9 mouse cellular contexts compared by ENCODE assay signal in the genomic region with DNA sequence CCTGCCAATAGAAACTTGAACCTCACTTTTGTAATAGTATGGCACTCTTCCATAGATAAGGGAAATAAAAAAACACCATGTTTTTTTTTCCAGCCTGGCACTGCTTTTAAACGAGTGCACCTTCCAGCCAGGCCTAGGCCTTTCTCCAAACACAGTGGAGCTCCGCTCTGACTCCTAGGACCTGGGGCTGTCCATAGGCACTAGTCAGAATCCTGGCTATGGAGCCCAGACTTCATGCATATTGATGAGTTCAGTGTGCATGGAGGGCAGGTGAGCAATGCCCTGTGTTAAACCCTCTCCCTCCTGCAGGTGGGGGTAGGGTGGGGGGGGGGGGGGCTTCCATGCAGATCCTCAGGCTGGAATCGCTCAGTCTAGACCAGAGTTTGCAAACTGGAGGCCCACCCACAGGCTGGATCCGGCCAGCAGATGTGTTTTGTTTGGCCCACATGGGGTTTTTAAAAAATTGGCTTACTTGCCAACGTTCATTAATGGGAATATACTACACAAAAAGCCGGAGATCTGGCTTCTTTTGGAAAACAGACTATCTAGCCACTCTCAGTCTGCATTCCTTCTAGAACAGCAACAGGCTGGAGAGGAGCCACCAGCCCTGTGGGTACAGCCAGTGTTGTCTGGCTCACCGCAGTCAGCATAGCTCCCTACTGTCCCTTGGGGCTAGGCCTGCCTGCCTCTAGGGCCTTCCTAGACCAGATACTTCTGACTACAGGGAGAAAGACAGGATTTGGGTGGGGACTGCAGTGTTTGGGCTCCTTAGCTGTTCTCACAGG. TPM values are rescaled to one million over a fixed set of nuclear protein-coding genes. Genes with fewer than 3 reads are reported as not detected.
DNase-seq lines count a peak whose midpoint lies in the region; ATAC-seq and TF ChIP-seq lines count a peak whose summit lies in the region.
"Had no signal": no experiment of that assay in that cellular context is flagged by ENCODE, and none has a peak within 500 bp of the region (broad histone marks: within the 10 kb centered on the region; RNA-seq: fewer than 3 reads in every experiment).

No protein-coding gene starts in this region.

- H3K9me3 ChIP-seq in kidney, embryonic 14.5 days (ENCODE audit: control insufficient read depth, low read length): no peaks in the 10 kb centered on the region
- no peaks in the 10 kb centered on the region for H3K9me3 ChIP-seq in embryonic facial prominence, embryonic 14.5 days (ENCODE audit: control insufficient read depth, low read length)
- H3K9me3 ChIP-seq in lung, embryonic 15.5 days: no peaks in the 10 kb centered on the region

- ATAC-seq in kidney, embryonic 14.5 days (ENCODE audit: low FRiP score, low TSS enrichment): peak; percentile 75
- ATAC-seq in embryonic facial prominence, embryonic 14.5 days (ENCODE audit: low read depth): peak; percentile 82
- peak; percentile 90 for ATAC-seq in lung, embryonic 15.5 days (ENCODE audit: borderline replicate concordance, extremely low read depth, low FRiP score, low TSS enrichment)
- ATAC-seq: Patski had no signal

- no peak overlapping the region for H3K9ac ChIP-seq in kidney, embryonic 14.5 days (ENCODE audit: low read depth, low read length)
- no peak overlapping the region for H3K9ac ChIP-seq in embryonic facial prominence, embryonic 14.5 days (ENCODE audit: low read depth, low read length)
- no peak overlapping the region for H3K9ac ChIP-seq in lung, embryonic 15.5 days

- H3K27ac ChIP-seq in kidney, embryonic 14.5 days (ENCODE audit: low read depth, low read length): no peak overlapping the region; the same call in 1 of the 2 replicates
- H3K27ac ChIP-seq in embryonic facial prominence, embryonic 14.5 days (replicated peaks; ENCODE audit: low read depth, low read length): peak overlapping the region; percentile 52; the same call in 1 of the 2 replicates
- peak overlapping the region; percentile 83 for H3K27ac ChIP-seq in lung, embryonic 15.5 days
- no peak overlapping the region for H3K27ac ChIP-seq in thymus, adult 2 months (ENCODE audit: control insufficient read depth, insufficient read depth, low read length)

- no peak overlapping the region for H3K4me2 ChIP-seq in kidney, embryonic 14.5 days (replicated peaks; ENCODE audit: low read depth, low read length)
- no peak overlapping the region for H3K4me2 ChIP-seq in embryonic facial prominence, embryonic 14.5 days (ENCODE audit: low read depth, low read length)
- H3K4me2 ChIP-seq in lung, embryonic 15.5 days: no peak overlapping the region

- H3K4me1 ChIP-seq in kidney, embryonic 14.5 days (ENCODE audit: control insufficient read depth, insufficient read depth, low read length): peaks cover 5% of the 10 kb centered on the region; the same call in 1 of the 2 replicates
- H3K4me1 ChIP-seq in embryonic facial prominence, embryonic 14.5 days (ENCODE audit: control insufficient read depth, insufficient read depth, low read length): peaks cover 22% of the 10 kb centered on the region
- peaks cover 9% of the 10 kb centered on the region for H3K4me1 ChIP-seq in lung, embryonic 15.5 days
- H3K4me1 ChIP-seq in thymus, adult 2 months (replicated peaks; ENCODE audit: control insufficient read depth, insufficient read depth, low read length): no peaks in the 10 kb centered on the region

- H3K27me3 ChIP-seq in kidney, embryonic 14.5 days (ENCODE audit: control insufficient read depth, insufficient read depth, low read length): no peaks in the 10 kb centered on the region
- H3K27me3 ChIP-seq in embryonic facial prominence, embryonic 14.5 days (replicated peaks; ENCODE audit: control insufficient read depth, insufficient read depth, low read length): no peaks in the 10 kb centered on the region
- no peaks in the 10 kb centered on the region for H3K27me3 ChIP-seq in lung, embryonic 15.5 days
- no peaks in the 10 kb centered on the region for H3K27me3 ChIP-seq in thymus, adult 2 months (ENCODE audit: control insufficient read depth, insufficient read depth, low read length)
- H3K27me3 ChIP-seq: Patski had no signal

- no peak for TF ChIP-seq CTCF in thymus, adult 2 months (IDR thresholded peaks at IDR 0.05; ENCODE audit: borderline replicate concordance, control insufficient read depth, extremely low read depth, insufficient read depth, low read length, poor library complexity)

- intact Hi-C loops in heart, postnatal 36 days (cut with DNase I): no loop called here

- TF ChIP-seq POLR2A in thymus, adult 2 months (IDR thresholded peaks at IDR 0.05; ENCODE audit: control insufficient read depth, extremely low read depth, insufficient read depth, low read length, poor library complexity): no peak

- no peak overlapping the region for H3K4me3 ChIP-seq in kidney, embryonic 14.5 days (ENCODE audit: low read length)
- no peak overlapping the region for H3K4me3 ChIP-seq in embryonic facial prominence, embryonic 14.5 days (ENCODE audit: low read depth, low read length)
- H3K4me3 ChIP-seq in lung, embryonic 15.5 days: no peak overlapping the region
- H3K4me3 ChIP-seq in thymus, adult 2 months (ENCODE audit: control insufficient read depth, insufficient read depth, low read length): no peak overlapping the region

- 40% methylated on average over 7 of the region's 7 CpGs for WGBS in kidney, embryonic 14.5 days
- 41% methylated on average over 7 of the region's 7 CpGs for WGBS in embryonic facial prominence, embryonic 14.5 days
- 47% methylated on average over 7 of the region's 7 CpGs for WGBS in lung, embryonic 15.5 days
- 90% methylated on average over 7 of the region's 7 CpGs for WGBS in thymus, adult 2 months

- no peaks in the 10 kb centered on the region for H3K36me3 ChIP-seq in kidney, embryonic 14.5 days (ENCODE audit: control insufficient read depth, insufficient read depth, low read length)
- H3K36me3 ChIP-seq in embryonic facial prominence, embryonic 14.5 days (ENCODE audit: control insufficient read depth, insufficient read depth, low read length): no peaks in the 10 kb centered on the region
- H3K36me3 ChIP-seq in lung, embryonic 15.5 days: no peaks in the 10 kb centered on the region
- no peaks in the 10 kb centered on the region for H3K36me3 ChIP-seq in thymus, adult 2 months (ENCODE audit: control insufficient read depth, insufficient read depth, low read length)

- no peak for DNase-seq in kidney, adult 9 months
- peak; percentile 73 for DNase-seq in embryonic facial prominence, embryonic 14.5 days (ENCODE audit: low spot score)
- peak; percentile 50 for DNase-seq in heart, postnatal 36 days
- DNase-seq in spleen, postnatal 10 days (ENCODE audit: low spot score in 2 of 2): no peak
- DNase-seq in liver: no peak
- no peak for DNase-seq in thymus, adult 2 months

RNA-seq across cellular contexts. Expression of a gene that starts 17.9 kb away (rescaled TPM):
- 10.4 and 11.0 TPM in 2 replicates for polyA plus RNA-seq in kidney, embryonic 14.5 days (2014; fragmentation: Nextera tagmentation; extraction: Ambion mirVana)
- polyA plus RNA-seq in embryonic facial prominence, embryonic 14.5 days (2014; fragmentation: Nextera tagmentation; extraction: Ambion mirVana): 32.6 and 38.4 TPM in 2 replicates
- total RNA-seq in heart, postnatal 36 days (2021): 10 to 100 TPM; 36.9 to 43.2 TPM
- polyA plus RNA-seq in lung, embryonic 15.5 days (2015; fragmentation: Nextera tagmentation; extraction: Ambion mirVana): 9.0 and 11.3 TPM in 2 replicates
- 58.7 and 62.1 TPM in 2 replicates for polyA plus RNA-seq in thymus, adult 2 months (2012; rRNA removed)

Comparison
In these comparisons a context has a peak if more than half of its experiments do, and no peak if none do; other contexts are left out.
1. H3K27ac ChIP-seq: peak in embryonic facial prominence, embryonic 14.5 days (single experiment) and lung, embryonic 15.5 days (single experiment); none in kidney, embryonic 14.5 days (single experiment) and thymus, adult 2 months (single experiment).
2. DNase-seq: peak in embryonic facial prominence, embryonic 14.5 days (single experiment) and heart, postnatal 36 days (2 of 2); none in kidney, adult 9 months (single experiment), spleen, postnatal 10 days (0 of 2), liver (single experiment) and thymus, adult 2 months (single experiment).
3. Peak in every context shown above with its lines, with median percentiles within 50 percentile points of each other: ATAC-seq.